Mouse (Mus musculus): ENCODE data around the gene Asic2. TPM values are rescaled to one million over a fixed set of nuclear protein-coding genes. Genes with fewer than 3 reads are reported as not detected.

The Asic2 gene
- total RNA-seq, 2 experiments from 2014 or later, result 73.7 to 79.1 TPM

Other genes with a start within 250 kb of the Asic2 start
- under 1 TPM in 1 of 2 experiments, not detected in 1; 0.15 TPM for gene 5530401A14Rik, start 107.8 kb downstream of the Asic2 start, total RNA-seq (2021)
- not detected for gene Ccl2, start 67.1 kb upstream of the Asic2 start, total RNA-seq (2021)
- gene Gm17268, start 70.1 kb upstream of the Asic2 start, total RNA-seq (2021), result not detected
- gene Ccl7, start 77.3 kb upstream of the Asic2 start, total RNA-seq (2021), result under 1 TPM in 1 of 2 experiments, not detected in 1; 0.88 TPM
- under 1 TPM in 1 of 2 experiments, not detected in 1; 0.39 TPM for gene Ccl11, start 89.4 kb upstream of the Asic2 start, total RNA-seq (2021)
- gene Ccl12, start 133.4 kb upstream of the Asic2 start, total RNA-seq (2021), result not detected
- gene Ccl8, start 146.7 kb upstream of the Asic2 start, total RNA-seq (2021), result not detected